Mouse (Mus musculus) forebrain, embryonic 16.5 days (tissue): ENCODE measurements around the gene Rtbdn. TPM values are rescaled to one million over a fixed set of nuclear protein-coding genes. Genes with fewer than 3 reads are reported as not detected.
A peak's percentile ranks its signal among the peaks of the same experiment; 100 is the strongest.

Experiments
- ATAC-seq: fragments of 200-750 bp; cut with Nextera tagmentation; 2 replicates; pipeline ENCODE4 v1.8.0; 2017; ENCODE audit warnings: mild to moderate bottlenecking, moderate library complexity
- H3K27ac ChIP-seq: fragments of 300-500 bp; sonication (generic); 2 replicates; pipeline ENCODE4 v1.5.1; 2014; ENCODE audit warnings: low read length, control low read depth
- H3K27me3 ChIP-seq: fragments of 300-500 bp; sonication (generic); replicated peaks from 2 replicates; pipeline ENCODE4 v1.6.1; 2014; ENCODE audit warnings: low read length; ENCODE audit not compliant: control insufficient read depth, insufficient read depth
- H3K36me3 ChIP-seq: fragments of 300-500 bp; sonication (generic); 2 replicates; pipeline ENCODE4 v1.6.1; 2014; ENCODE audit not compliant: control insufficient read depth, insufficient read depth
- H3K4me1 ChIP-seq: fragments of 300-500 bp; sonication (generic); replicated peaks from 2 replicates; pipeline ENCODE4 v1.6.1; 2014; ENCODE audit warnings: low read length; ENCODE audit not compliant: control insufficient read depth, insufficient read depth
- H3K4me2 ChIP-seq: fragments of 300-500 bp; sonication (generic); 2 replicates; pipeline ENCODE4 v1.6.1; 2014; ENCODE audit warnings: mild to moderate bottlenecking, low read length, control low read depth
- H3K4me3 ChIP-seq: fragments of 300-500 bp; sonication (generic); replicated peaks from 2 replicates; pipeline ENCODE4 v1.5.1; 2014; ENCODE audit warnings: mild to moderate bottlenecking, low read length, control low read depth
- H3K9ac ChIP-seq: fragments of 300-500 bp; sonication (generic); replicated peaks from 2 replicates; pipeline ENCODE4 v1.6.1; 2014; ENCODE audit warnings: low read depth, low read length, control low read depth
- H3K9me3 ChIP-seq: fragments of 300-500 bp; sonication (generic); 2 replicates; pipeline ENCODE4 v1.6.1; 2016; ENCODE audit warnings: low read length; ENCODE audit not compliant: control insufficient read depth
- WGBS: fragments of 180-500 bp; shearing (Covaris S2); extraction: QIAGEN DNeasy Blood & Tissue Kit; methylation state at CpG from one replicate; pipeline ENCODE4 v1.1.7; 2014; 5-methylcytosine and 5-hydroxymethylcytosine counted together
- polyA plus RNA-seq: library from polyadenylated mRNA; unstranded; fragments of >200 nt; fragmentation: Nextera tagmentation; extraction: Ambion mirVana; gene quantifications from 2 replicates; pipeline ENCODE4 v1.2.1, GENCODE M21; 2015

The Rtbdn gene
- polyA plus RNA-seq, 1 experiment from 2014 or later, result 2.4 TPM

DNA sequence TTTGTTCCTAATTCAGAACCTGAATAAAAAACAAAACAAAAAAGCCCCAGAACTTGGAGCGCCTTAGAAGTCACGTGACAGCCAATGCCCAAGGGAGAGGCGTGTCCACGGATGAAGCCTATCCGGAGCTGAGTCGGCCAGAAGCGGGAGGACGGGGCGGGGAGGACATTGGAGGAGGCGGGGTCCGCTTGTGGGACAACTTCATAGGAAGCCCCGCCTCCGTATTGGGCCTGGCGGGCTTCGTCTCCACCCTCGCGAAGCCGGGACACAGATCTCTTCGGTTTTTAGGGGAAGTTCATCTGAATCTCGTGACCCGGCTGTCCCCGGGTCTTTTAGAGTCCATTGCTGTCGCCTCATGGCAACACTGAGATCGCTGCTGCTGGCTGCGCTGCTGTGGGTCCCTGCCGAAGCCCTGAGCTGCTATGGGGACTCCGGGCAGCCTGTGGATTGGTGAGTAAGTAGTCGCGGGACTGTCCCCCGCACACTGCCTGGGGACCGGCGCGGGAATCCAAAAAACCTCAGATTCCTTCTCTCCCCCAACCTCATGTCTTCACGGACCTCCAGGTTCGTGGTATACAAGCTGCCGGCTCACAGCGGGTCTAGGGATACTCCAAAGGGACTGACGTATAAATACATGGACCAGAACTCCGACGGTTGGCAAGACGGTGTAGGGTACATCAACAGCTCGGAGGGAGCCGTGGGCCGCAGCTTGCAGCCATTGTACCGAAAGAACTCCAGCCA lies 38.2 kb upstream of the Rtbdn start, which contains the start of gene Dnase2a:
Gene Dnase2a (plus strand): TSS at position 140 of the 741 bp plus-strand sequence.
- H3K27ac ChIP-seq, result no peak within 1 kb of the TSS
- peaks cover 17% of the 10 kb centered on the region for H3K36me3 ChIP-seq
- H3K9ac ChIP-seq, result peak within 1 kb of the TSS; percentile 61
- no peaks in the 10 kb centered on the region for H3K27me3 ChIP-seq
- H3K4me1 ChIP-seq, result peaks cover 18% of the 10 kb centered on the region
- peak within 1 kb of the TSS; percentile 48 for H3K4me3 ChIP-seq
- under 1% methylated on average over 45 of the region's 45 CpGs for WGBS
- peak; percentile 84 for ATAC-seq
- H3K4me2 ChIP-seq, result peak within 1 kb of the TSS; percentile 67
- no peaks in the 10 kb centered on the region for H3K9me3 ChIP-seq

DNA sequence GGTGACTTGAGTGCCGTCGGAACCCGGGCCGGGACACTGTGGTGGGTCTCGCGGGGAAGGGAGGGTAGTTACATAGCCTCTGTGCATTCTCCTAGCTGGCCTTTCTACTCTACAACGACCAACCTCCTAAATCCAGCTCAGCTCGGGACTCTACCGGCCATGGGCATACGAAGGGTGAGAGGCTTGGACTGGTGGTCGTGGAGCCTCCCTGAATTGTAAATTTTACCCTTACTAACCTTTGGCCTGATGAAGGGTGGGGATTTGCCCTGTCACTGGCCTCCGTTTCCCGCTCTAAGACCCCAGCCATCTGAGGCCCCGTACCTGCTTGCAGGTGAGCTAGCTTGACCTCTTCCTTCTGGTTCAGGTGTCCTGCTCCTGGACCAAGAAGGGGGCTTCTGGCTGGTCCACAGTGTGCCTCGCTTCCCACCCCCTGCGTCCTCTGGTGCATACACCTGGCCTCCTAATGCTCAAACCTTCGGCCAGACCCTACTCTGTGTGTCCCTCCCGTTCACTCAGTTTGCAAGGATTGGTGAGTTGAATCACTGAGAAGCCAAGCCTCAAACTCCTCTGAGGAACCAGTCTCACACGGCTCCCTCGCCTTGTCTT lies 37.5 kb upstream of the Rtbdn start:
- whole genome bisulfite sequencing, result 51% methylated on average over 20 of the region's 20 CpGs

DNA sequence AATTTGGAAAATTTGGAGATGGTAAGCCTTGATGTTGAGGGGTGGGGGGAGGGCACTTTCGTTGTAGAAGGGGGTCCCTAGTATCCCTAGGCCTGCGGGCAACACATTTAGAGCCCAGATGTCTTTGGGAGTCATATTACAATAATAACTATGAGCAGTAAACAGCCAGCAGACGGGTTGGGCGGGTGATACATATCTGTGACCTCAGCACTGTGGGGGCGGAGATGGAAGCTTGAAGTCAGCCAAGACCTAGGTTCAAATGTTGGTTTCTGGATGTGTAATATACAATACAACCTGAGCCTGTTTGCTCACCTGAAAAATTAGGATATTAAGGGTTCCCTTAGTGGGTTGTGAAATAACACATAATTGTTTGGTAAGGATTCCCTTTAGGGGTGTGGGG lies 36.8 kb upstream of the Rtbdn start:
- Histone ChIP-seq H3K27me3 (0 out of 2 replicates have a peak, but pooled peaks cover 2% of the 10 kb centered on the region), H3K27ac (no peak overlapping the region)
- WGBS, result 85% methylated on average over 5 of the region's 5 CpGs

More for the DNA sequence above, 37.5 kb upstream of the Rtbdn start:
- Histone ChIP-seq H3K9ac (peak overlapping the region; percentile 61), H3K36me3 (peaks cover 17% of the 10 kb centered on the region), H3K9me3 (no peaks in the 10 kb centered on the region), H3K4me3 (peak overlapping the region; percentile 48), H3K27ac (no peak overlapping the region), H3K4me2 (peak overlapping the region; percentile 67), H3K27me3 (0 out of 2 replicates have a peak, but pooled peaks cover 2% of the 10 kb centered on the region), H3K4me1 (peaks cover 18% of the 10 kb centered on the region)
- no peak for ATAC-seq

DNA sequence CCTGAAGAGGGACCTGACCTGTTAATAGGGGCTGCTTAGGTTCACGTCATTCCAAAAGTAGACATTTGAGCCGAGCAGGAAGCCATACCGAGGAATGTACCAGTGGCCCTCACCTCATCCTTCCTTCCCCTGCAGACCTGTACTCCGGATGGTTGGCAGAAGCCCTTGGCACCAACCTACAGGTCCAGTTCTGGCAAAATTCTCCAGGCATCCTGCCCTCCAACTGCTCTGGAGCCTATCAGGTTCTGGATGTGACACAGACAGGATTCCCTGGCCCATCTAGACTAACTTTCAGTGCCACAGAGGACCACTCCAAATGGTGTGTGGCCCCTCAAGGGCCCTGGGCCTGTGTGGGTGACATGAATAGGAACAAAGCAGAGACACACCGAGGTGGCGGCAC lies 36.2 kb upstream of the Rtbdn start:
- no peak overlapping the region for H3K4me3 ChIP-seq
- ATAC-seq, result no peak
- 90% methylated on average over 6 of the region's 6 CpGs for WGBS
- no peak overlapping the region for H3K4me2 ChIP-seq
- no peak overlapping the region for H3K9ac ChIP-seq
- no peaks in the 10 kb centered on the region for H3K9me3 ChIP-seq
- no peak overlapping the region for H3K27ac ChIP-seq
- H3K36me3 ChIP-seq, result peaks cover 28% of the 10 kb centered on the region
- 0 out of 2 replicates have a peak, but pooled peaks cover 2% of the 10 kb centered on the region for H3K27me3 ChIP-seq
- H3K4me1 ChIP-seq, result peaks cover 18% of the 10 kb centered on the region

More for the DNA sequence above, 36.8 kb upstream of the Rtbdn start:
- Histone ChIP-seq H3K9me3 (no peaks in the 10 kb centered on the region), H3K4me3 (no peak overlapping the region), H3K36me3 (peaks cover 22% of the 10 kb centered on the region), H3K9ac (no peak overlapping the region), H3K4me1 (peaks cover 18% of the 10 kb centered on the region), H3K4me2 (no peak overlapping the region)
- ATAC-seq, result no peak

DNA sequence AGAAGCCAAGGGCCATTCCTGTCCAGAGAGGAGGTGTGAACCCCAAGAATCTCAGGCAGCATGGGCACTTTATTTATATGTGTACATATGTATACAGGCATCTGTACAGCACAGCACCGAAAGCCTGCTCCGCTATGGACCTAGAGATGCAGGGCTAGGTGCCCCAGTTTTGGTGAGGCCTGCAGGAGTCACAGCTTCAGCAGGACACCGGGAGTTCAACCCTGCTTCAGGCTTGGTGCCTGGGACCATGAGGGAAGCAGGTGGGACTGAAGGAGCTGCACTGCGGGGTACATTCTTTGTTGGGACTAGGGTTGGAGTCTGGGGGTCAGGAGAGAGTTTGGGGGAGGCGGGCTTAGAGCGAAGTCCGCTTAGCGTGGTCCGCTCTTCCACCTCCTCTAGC lies 34.9 kb upstream of the Rtbdn start:
- H3K36me3 ChIP-seq, result peaks cover 40% of the 10 kb centered on the region
- no peak overlapping the region for H3K9ac ChIP-seq
- H3K27me3 ChIP-seq, result 0 out of 2 replicates have a peak, but pooled peaks cover 2% of the 10 kb centered on the region
- ATAC-seq, result no peak
- H3K27ac ChIP-seq, result no peak overlapping the region
- WGBS, result 85% methylated on average over 9 of the region's 9 CpGs
- H3K4me3 ChIP-seq, result no peak overlapping the region
- no peak overlapping the region for H3K4me2 ChIP-seq
- no peaks in the 10 kb centered on the region for H3K9me3 ChIP-seq
- H3K4me1 ChIP-seq, result peaks cover 18% of the 10 kb centered on the region

DNA sequence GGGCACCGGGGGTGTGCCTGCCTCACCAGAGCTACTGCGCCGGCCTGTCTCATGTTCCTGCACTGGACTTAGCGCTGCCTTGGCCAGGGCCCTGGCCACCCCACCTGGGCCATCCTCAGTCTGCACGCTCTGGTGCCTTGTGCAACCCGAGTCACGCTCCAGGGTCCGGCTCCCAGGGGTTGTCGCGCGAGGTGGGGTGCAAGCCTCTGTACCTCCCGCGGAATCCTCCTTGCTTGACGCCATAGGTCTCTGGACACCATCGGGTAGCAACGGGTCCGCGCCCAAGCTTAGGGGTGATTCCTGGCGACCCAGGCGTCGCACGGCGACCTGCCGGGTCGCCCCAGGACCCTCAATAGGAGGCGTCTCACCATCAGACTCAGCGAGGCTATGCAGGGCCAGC lies 34.4 kb upstream of the Rtbdn start:
- H3K4me2 ChIP-seq, result no peak overlapping the region; the same call in 1 of the 2 replicates
- no peak overlapping the region for H3K27ac ChIP-seq
- peaks cover 42% of the 10 kb centered on the region for H3K36me3 ChIP-seq
- H3K9ac ChIP-seq, result no peak overlapping the region; the same call in 1 of the 2 replicates
- WGBS, result 33% methylated on average over 27 of the region's 27 CpGs
- H3K4me1 ChIP-seq, result peaks cover 18% of the 10 kb centered on the region
- H3K4me3 ChIP-seq, result no peak overlapping the region; the same call in 1 of the 2 replicates
- no peaks in the 10 kb centered on the region for H3K9me3 ChIP-seq
- no peak for ATAC-seq
- 0 out of 2 replicates have a peak, but pooled peaks cover 2% of the 10 kb centered on the region for H3K27me3 ChIP-seq

DNA sequence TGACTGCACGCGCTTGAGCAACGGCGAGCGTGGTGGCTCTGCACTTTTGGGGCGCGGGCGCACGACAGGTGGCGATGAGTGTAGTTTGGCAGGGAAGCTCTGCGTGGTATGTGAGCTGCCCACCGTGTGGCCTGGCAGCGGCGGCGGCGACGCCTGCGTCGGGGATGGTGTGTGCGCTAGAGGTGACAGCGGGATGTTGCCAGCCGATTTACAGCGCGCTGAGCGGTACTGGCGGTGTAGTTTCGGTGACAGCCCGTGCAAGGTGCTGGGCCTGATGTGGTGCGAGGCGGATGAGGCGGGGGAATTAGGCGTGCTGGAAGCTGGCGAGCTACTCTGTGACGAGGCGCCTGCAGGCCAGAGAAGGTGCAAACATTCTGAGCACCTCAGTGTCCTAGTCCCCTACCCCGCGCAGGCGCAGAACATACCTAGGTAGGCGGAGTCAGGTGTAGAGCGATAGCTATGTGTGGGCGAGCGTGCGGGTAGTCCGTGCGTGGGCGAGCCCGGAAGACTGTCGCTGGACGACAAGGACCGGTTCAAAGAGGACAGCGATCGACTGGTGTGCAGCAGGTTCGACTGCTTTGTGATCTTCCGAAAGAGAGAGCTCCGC lies 33.8 kb upstream of the Rtbdn start:
- 0 out of 2 replicates have a peak, but pooled peaks have one; percentile 9 for ATAC-seq
- Histone ChIP-seq H3K9me3 (no peaks in the 10 kb centered on the region), H3K27me3 (0 out of 2 replicates have a peak, but pooled peaks cover 2% of the 10 kb centered on the region), H3K27ac (no peak overlapping the region), H3K36me3 (peaks cover 43% of the 10 kb centered on the region), H3K9ac (no peak overlapping the region; the same call in 1 of the 2 replicates), H3K4me2 (peak overlapping the region; percentile 49), H3K4me3 (peak overlapping the region; percentile 25), H3K4me1 (peaks cover 18% of the 10 kb centered on the region)
- 3% methylated on average over 55 of the region's 55 CpGs for WGBS

DNA sequence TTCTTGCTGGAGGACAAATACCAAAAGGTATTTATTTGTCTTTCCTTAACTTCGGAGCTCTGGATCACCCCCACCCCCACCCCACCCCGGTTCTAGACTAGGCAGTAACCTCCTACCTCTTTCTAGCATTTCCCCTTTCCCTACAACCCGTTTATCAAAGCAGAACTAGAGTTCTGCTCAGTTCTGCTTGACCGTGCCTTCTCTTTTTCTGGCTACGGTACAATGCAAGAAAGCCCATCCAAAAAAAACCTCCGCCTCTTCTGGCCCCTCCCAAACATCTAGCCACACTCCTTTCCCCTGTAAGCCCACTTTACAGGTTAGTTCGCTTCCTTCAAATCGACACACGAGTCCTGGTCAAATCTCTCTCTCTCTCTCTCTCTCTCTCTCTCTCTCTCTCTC lies 33.3 kb upstream of the Rtbdn start:
- Histone ChIP-seq H3K36me3 (peaks cover 43% of the 10 kb centered on the region), H3K9me3 (no peaks in the 10 kb centered on the region), H3K9ac (no peak overlapping the region; the same call in 1 of the 2 replicates), H3K27me3 (0 out of 2 replicates have a peak, but pooled peaks cover 2% of the 10 kb centered on the region), H3K4me1 (peaks cover 13% of the 10 kb centered on the region), H3K27ac (no peak overlapping the region), H3K4me2 (peak overlapping the region; percentile 49), H3K4me3 (peak overlapping the region; percentile 25)
- ATAC-seq, result no peak
- 17% methylated on average over 9 of the region's 9 CpGs for WGBS

DNA sequence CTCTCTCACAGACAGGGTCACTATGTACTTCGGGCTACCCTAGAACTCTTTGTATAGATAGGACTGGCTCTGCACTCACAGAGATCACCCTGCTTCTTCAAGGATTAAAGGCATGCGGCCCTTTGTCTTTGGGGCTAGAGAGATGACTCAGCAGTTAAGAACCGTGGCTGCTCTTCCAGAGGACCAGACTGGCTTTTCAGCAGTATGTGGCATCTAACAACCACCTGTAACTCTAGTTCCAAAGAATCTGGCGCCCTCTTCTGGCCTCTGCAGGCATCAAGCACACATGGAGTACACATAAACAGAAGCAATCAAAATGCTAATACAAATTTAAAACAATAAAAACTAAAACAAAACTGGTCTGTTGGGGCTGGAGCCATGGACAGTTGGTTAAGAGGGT lies 32.8 kb upstream of the Rtbdn start:
- WGBS, result 34% methylated on average over 4 of the region's 4 CpGs
- Histone ChIP-seq H3K9ac (no peak overlapping the region), H3K36me3 (peaks cover 43% of the 10 kb centered on the region), H3K9me3 (no peaks in the 10 kb centered on the region), H3K4me1 (peaks cover 9% of the 10 kb centered on the region), H3K27me3 (0 out of 2 replicates have a peak, but pooled peaks cover 2% of the 10 kb centered on the region), H3K4me3 (no peak overlapping the region), H3K27ac (no peak overlapping the region), H3K4me2 (no peak overlapping the region)
- no peak for ATAC-seq
